Mouse (Mus musculus) kidney, postnatal 36 days (tissue): ENCODE results near the gene Lta.
"Not testable (repeated sequence)": the region's sequence is repeated elsewhere in the genome, so short reads cannot be mapped to it uniquely, and the experiment has no call there.

Source experiments
- DNase-seq, 2 experiments: peaks; one replicate each; pipeline ENCODE4 v3.0.0; 2021 to 2022; ENCODE audit warnings: mixed read lengths in 2 of 2

Gene Lta

DNA sequence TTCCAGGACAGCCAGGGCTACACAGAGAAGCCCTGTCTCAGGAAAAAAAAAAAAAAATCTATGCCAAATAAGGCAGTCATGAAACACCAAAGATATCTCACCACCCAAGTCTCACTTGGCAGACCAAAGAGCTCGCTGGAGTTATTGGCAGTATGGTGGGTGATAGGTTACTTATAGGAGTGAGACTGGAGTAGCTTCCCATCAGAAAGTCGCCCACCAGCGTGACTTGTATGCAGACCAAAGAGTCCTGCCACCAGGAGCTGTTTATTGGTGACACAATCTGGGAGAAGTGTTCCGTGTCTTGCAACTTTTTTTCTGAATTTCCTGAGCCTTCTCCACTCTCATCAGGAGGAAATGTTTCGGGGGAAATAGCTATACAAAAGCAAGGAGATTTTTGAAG, 34.5 kb upstream of the Lta start:
- no peak for DNase-seq

DNA sequence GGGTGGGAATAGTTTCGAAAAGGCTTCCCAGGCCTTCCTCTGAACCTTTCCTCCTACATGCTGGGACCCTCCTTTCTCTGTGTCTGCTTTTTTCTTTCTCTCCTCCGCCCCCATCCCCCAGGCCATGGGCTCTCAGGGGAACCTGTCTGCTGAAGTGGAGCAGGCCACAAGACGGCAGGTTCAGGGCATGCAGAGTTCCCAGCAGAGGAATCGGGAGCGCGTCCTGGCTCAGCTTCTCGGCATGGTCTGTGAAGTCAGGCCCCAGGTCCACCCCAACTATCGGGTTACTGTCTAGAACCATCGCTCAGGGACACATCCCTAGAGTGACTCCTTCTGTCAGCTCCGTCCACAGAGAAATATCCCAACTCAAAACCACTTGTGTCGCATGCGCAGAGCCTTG, 32.4 kb upstream of the Lta start:
- no peak for DNase-seq

DNA sequence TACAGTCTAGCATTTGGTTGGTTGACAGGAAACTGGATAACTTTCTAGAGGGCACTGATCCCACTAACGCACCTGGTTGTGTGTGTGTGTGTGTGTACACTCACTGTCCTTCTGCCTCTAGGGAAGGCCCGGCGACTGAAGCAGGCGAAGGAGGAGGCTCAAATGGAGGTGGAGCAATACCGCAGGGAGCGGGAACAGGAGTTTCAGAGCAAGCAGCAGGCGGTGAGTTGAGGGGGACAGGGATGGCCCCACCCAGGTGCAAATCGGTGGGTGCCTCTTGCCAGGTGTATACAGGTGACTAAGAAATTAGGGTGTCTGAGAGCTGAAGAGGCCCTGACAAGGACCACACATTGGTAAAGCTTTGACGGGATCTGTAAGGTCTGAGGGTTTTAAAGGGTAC, 31.8 kb upstream of the Lta start:
- no peak for DNase-seq

GRCm38 (mm10) chr17:35236390-35236746, 31.2 kb upstream of the Lta start:
- peak; percentile 96 to 99 for DNase-seq

- DNase-seq, result peak; percentile 92 to 95
Measured at GRCm38 (mm10) chr17:35235614-35236389, 30.7 kb upstream of the Lta start, which contains the start of gene Nfkbil1. Gene Nfkbil1, minus strand, starts transcription at chr17:35235792.

- DNase-seq, result peak in 1 of 2 experiments; percentile 61
Measured at GRCm38 (mm10) chr17:35234903-35235302, 29.8 kb upstream of the Lta start.

DNA sequence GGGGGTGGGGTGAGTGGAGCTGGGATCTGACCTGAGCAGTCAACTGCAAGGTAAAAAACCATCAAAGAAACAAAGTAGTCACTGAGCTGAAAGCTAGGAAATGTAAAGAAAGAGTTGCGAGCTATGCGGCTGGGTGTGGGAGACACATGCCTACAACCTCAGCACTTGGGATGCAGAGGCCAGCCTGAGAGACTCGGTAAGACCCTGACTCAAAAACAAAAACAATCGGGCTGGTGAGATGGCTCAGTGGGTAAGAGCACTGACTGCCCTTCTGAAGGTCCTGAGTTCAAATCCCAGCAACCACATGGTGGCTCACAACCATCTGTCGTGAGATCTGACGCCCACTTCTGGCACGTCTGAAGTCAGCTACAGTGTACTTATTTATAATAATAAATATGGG, 28.9 kb upstream of the Lta start:
- DNase-seq, result not testable (repeated sequence)

DNA sequence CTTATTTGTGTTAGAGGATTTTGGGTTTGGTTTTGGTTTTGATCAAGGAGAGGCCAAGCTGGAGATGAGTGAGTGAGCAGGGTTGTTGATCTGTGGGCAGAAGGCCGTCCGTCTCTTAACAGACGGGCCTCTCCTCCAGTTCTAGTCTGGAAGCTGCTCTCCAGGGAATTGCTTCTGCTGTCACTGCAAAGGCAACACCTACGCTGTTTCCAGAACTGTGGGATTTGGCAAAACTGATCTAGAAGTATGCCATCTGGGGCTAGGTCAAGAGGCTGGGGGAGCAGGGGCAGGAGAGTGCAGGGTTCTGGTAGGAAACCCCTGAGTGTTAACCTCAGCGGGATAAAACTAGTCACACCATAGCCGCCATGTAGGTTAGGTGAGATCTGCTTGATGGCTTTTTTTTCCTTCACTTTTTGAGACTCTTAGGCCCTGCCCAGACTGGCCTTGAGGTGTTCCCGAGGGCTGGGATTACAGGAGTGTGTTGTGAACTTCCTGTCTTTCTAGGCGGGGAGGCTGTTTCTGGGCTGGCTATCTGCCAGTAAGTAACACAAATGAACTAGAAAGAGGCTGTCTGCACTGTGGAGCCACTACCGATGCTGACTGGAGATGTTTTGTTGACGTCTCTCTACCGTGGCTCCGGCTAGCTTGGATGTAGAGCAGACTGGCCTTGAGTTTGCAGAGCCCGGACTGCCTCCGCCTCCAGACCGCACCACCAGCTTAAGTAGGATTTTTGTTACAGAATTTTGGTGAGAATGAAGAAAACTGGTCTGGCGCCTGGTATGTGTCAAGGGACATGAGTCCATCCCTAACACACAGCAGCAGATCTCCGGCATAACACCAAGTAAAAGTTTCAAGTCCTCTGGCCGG, 28.2 kb upstream of the Lta start, which contains the start of gene Atp6v1g2:
Atp6v1g2 (plus strand) TSS at position 547 of the 867 bp plus-strand sequence.
- peak; percentile 46 for DNase-seq

GRCm38 (mm10) chr17:35232659-35233058, 27.5 kb upstream of the Lta start:
- no peak for DNase-seq

DNA sequence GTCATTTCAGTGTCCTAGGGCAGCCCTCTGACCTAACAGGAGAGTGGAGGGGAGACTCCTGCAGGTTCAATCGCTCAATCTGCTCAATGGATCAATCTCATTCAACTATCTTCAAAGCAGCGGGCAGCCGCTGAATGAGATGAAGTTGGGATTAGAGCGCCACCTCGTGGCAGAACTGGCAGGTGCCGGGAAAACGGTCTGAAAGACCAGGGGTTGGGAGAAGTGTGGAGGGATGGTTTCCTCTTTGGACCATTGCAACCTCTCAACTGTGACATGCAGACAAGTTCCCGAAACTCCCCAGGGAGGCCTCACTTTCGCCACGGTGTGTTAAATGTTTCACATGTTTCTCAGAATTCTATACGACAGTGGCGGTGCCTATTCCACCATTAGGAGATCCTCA, 26.9 kb upstream of the Lta start:
- DNase-seq, result peak; percentile 77 to 94

DNA sequence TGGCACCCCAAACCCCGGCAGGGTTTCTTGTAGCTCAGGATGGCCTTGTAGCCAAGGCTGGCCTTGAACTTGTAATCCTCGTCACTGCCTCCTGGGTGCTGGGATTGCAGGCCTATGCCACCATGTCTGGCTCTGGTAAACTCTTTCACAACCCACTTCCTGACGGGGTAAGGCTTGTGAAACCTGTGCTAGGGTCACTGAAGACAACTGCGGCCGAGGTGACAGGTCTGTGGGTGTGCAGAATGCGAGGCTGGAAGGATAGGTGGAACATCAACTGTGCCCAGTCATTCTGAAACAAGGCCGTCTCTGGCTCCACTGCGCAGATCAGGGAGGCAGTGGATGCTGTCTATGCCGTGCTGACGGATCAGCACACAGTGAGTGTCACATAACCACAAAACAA, 25.9 kb upstream of the Lta start:
- no peak for DNase-seq

GRCm38 (mm10) chr17:35226561-35227046, 21.5 kb upstream of the Lta start:
- DNase-seq, result peak; percentile 45 to 50

GRCm38 (mm10) chr17:35225456-35225855, 20.3 kb upstream of the Lta start:
- no peak for DNase-seq

DNA sequence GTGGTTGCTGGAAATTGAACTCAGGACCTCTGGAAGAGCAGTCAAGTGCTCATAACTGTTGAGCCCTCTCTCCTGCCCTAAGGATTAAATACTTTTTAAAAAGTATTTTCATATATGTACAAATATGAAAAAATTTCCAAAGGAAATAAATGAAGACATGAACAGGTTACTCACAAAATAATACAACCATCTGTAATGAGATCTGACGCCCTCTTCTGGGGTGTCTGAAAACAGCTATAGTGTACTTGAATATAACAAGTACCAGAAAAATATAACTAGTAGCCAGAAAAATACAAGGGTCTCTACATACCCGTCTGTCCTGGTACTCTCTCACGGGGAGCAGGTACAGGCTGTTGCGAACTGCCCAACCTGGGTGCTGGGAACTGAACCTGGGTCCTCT, 19.5 kb upstream of the Lta start:
- no peak for DNase-seq

- peak in 1 of 2 experiments; percentile 33 for DNase-seq
Measured at GRCm38 (mm10) chr17:35222299-35222698, 17.1 kb upstream of the Lta start.

DNA sequence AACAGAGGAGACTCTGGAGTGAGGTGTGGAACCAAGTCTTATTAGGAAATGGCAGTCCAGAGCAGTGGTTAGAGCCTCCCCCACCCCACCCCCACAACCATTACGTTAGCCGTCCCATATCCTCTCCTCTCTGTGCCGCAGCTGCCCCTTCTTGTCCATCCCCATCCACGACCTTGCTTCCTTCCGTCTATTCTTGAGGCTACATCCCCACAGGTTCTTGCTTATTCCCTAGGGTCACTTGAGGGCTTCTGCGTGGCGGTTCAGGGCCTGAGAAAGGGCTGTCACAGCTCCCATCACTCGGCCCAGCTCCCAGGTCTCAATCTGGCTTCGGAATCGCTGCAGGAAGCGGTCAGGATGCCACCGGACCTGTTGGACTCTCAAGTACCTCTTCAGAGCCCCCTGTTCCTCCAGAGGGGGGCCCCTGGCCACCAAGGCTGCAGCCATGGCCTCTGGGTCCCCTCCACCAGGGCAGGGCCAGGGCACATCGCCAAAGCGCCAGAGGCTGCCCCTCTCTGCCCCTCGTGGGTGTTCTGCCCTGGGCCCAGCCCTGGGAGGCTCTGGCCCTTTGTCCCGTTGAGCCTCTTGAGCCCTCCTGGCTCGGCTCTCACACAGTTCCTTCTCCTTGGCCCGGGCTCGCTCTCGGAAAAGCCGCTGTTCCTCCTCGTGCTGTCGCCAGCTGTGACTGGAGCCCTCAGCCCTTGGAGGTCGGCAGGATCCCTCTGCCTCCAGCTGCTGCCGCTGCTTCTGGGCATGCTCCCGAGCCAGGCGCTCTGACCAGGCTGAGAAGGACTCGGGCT, 15.2 kb upstream of the Lta start, which contains the start of gene Gm16181:
Gm16181 (plus strand) TSS at position 679 of the 797 bp plus-strand sequence.
- DNase-seq, result peak in 1 of 2 experiments; percentile 58

- peak; percentile 41 to 43 for DNase-seq
Measured at GRCm38 (mm10) chr17:35219601-35220041, 14.5 kb upstream of the Lta start.

DNA sequence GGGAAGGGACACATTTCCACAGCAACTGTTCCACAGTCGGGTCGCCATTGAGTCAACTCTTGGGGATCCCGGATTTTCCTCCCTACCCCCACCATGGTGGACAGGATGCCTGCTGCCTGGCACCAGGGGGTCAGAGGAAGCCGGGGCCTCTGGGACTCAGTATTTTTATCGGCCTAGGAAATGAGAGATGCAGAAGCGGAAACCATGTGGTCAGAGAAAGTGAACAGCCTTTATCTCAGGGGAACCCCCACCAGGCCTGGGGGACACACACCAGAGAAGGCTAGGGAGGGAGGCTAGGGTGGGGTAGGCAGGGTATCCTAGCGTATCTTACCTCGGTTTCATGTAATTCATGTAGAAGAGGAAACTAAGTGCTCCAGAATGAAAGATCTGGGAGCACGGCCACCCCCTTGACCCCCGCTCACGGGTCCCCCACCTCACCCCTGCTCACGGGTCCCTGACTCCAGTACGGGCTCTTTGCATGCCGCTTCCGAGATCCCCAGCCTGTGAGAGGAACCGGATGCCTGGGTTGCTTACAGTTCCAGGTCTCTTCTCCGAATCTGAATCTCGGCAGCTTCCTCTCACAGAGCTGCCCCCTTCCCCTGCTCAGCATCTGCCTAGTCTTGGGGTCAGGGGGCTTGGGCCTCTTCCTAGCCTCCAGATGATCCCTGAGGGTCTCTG, 13.5 kb upstream of the Lta start:
- peak; percentile 55 to 56 for DNase-seq

DNA sequence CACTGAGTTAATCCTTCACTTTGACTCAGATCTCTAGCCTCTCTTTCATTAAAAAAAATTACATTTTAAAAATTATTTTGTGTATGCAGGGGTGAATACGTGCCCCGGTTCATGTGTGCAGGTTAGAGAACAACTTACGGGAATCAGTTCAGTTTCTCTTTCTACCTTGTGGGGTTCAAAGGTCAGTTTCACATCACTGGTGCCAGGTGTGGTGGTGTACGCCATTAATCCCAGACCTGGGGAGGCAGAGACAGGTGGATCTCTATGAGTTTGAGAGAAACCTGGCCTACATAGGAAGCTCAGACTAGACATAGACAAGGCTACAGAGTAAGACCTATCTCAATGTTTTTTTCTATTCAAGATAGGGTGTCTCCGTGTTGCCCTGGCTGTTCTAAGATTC, 7.9 kb upstream of the Lta start:
- DNase-seq, result no peak

- DNase-seq, result no peak
Measured at GRCm38 (mm10) chr17:35210593-35210992, 5.4 kb upstream of the Lta start.

- no peak for DNase-seq
Measured at GRCm38 (mm10) chr17:35209785-35210535, 4.8 kb upstream of the Lta start.
